Mouse (Mus musculus) limb, embryonic 14.5 days (tissue): Measurements from ENCODE around the gene Khdc3. TPM values are rescaled to one million over a fixed set of nuclear protein-coding genes. Genes with fewer than 3 reads are reported as not detected.

Experiments used
- ATAC-seq: fragments of 200-750 bp; cut with Nextera tagmentation; 2 replicates; pipeline ENCODE4 v1.8.0; 2017; ENCODE audit warnings: low read depth, moderate number of reproducible peaks, moderate TSS enrichment; ENCODE audit not compliant: low FRiP score
- DNase-seq: peaks from one replicate; pipeline ENCODE4 v3.0.0-alpha.2; 2015; ENCODE audit warnings: low spot score
- H3K27ac ChIP-seq: fragments of 300-500 bp; sonication (generic); replicated peaks from 2 replicates; pipeline ENCODE4 v1.5.1; 2014; ENCODE audit warnings: low read depth, mild to moderate bottlenecking, low read length, moderate library complexity, mixed read lengths
- H3K27me3 ChIP-seq: fragments of 300-500 bp; sonication (generic); 2 replicates; pipeline ENCODE4 v1.6.1; 2014; ENCODE audit warnings: low read length, mixed read lengths; ENCODE audit not compliant: control insufficient read depth, insufficient read depth
- H3K36me3 ChIP-seq: fragments of 300-500 bp; sonication (generic); 2 replicates; pipeline ENCODE4 v1.6.1; 2014; ENCODE audit warnings: mild to moderate bottlenecking, low read length, moderate library complexity, mixed read lengths; ENCODE audit not compliant: control insufficient read depth, insufficient read depth
- H3K4me1 ChIP-seq: fragments of 300-500 bp; sonication (generic); 2 replicates; pipeline ENCODE4 v1.6.1; 2014; ENCODE audit warnings: antibody characterized with exemption, low read length, mixed read lengths; ENCODE audit not compliant: control insufficient read depth, insufficient read depth
- H3K4me2 ChIP-seq: fragments of 300-500 bp; sonication (generic); replicated peaks from 2 replicates; pipeline ENCODE4 v1.6.1; 2014; ENCODE audit warnings: low read depth, mild to moderate bottlenecking, low read length, moderate library complexity; ENCODE audit not compliant: severe bottlenecking
- H3K4me3 ChIP-seq: fragments of 300-500 bp; sonication (generic); replicated peaks from 2 replicates; pipeline ENCODE4 v1.5.1; 2014; ENCODE audit warnings: low read length
- H3K9ac ChIP-seq: fragments of 300-500 bp; sonication (generic); 2 replicates; pipeline ENCODE4 v1.6.1; 2014; ENCODE audit warnings: mild to moderate bottlenecking, low read depth, low read length, moderate library complexity; ENCODE audit not compliant: severe bottlenecking
- H3K9me3 ChIP-seq: fragments of 300-500 bp; sonication (generic); 2 replicates; pipeline ENCODE4 v1.6.1; 2016; ENCODE audit warnings: low read length; ENCODE audit not compliant: control insufficient read depth
- POLR2A ChIP-seq: fragments of 200-500 bp; IDR thresholded peaks from 2 replicates; pipeline ENCODE4 v1.8.0; 2012; ENCODE audit warnings: inconsistent platforms, mild to moderate bottlenecking, moderate library complexity, borderline replicate concordance; ENCODE audit not compliant: insufficient read depth, insufficient read length; ENCODE audit errors: extremely low read depth
- WGBS: fragments of 180-500 bp; shearing (Covaris S2); extraction: QIAGEN DNeasy Blood & Tissue Kit; methylation state at CpG from one replicate; pipeline ENCODE4 v1.1.7; 2014; 5-methylcytosine and 5-hydroxymethylcytosine counted together
- polyA plus RNA-seq, 2 experiments: library from polyadenylated mRNA; depleted of rRNA in 1 of 2; stranded (reverse) in 1 of 2; unstranded in 1 of 2; fragments of >200 nt; fragmentation: Nextera tagmentation in 1 of 2; extraction: Ambion mirVana in 1 of 2; gene quantifications; 2 replicates each; pipeline versions ENCODE4 v1.2.1 to v1.2.3; 2012 to 2014

Gene Khdc3
- polyA plus RNA-seq, 2 experiments: 0.06 to 0.15 TPM

DNA sequence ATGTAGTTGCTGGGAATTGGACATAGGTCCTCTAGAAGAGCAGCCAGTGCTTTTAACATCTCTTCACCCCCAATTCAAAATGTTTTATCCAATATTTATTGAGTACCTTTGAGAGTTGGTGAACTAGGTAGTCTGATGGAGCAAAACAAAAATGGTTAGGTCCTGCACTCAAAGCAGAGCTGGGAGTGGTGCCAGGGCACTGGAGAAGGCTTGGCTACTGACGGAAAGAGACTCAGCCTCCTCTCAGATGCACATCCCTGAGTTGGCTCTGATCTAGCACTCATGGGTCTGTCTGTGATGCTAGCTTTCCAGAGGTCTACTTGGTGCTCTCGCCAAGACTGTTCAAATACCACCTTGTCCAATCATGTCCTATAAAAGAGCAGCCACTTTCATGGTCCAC, 3.7 kb upstream of the Khdc3 start:
- TF ChIP-seq POLR2A: no peak
- no peaks in the 10 kb centered on the region for H3K4me1 ChIP-seq
- DNase-seq (no peak), ATAC-seq (no peak)
- H3K4me3 ChIP-seq: no peak overlapping the region
- 90% methylated on average over 2 of the region's 2 CpGs for WGBS
- no peaks in the 10 kb centered on the region for H3K9me3 ChIP-seq
- no peaks in the 10 kb centered on the region for H3K27me3 ChIP-seq
- no peak overlapping the region for H3K27ac ChIP-seq
- no peaks in the 10 kb centered on the region for H3K36me3 ChIP-seq
- no peak overlapping the region for H3K9ac ChIP-seq
- no peak overlapping the region for H3K4me2 ChIP-seq

GRCm38 (mm10) chr9:73102181-73102580, 545 bp downstream of the Khdc3 start, which contains the start of gene Gm20509:
Gene Gm20509, plus strand, starts transcription at chr9:73102470.
- ATAC-seq (no peak), DNase-seq (no peak)
- Histone ChIP-seq H3K4me2 (peak within 1 kb of the TSS; percentile 84), H3K27ac (no peak within 1 kb of the TSS), H3K27me3 (0 out of 2 replicates have a peak, but pooled peaks cover 2% of the 10 kb centered on the region), H3K36me3 (no peaks in the 10 kb centered on the region), H3K9me3 (no peaks in the 10 kb centered on the region), H3K9ac (peak within 1 kb of the TSS; percentile 54), H3K4me3 (peak within 1 kb of the TSS; percentile 37), H3K4me1 (peaks cover 6% of the 10 kb centered on the region; the same call in 1 of the 2 replicates)
- no peak for TF ChIP-seq POLR2A
- 93% methylated on average over 4 of the region's 4 CpGs for WGBS

- Histone ChIP-seq H3K4me2 (peak overlapping the region; percentile 84), H3K4me1 (peaks cover 6% of the 10 kb centered on the region; the same call in 1 of the 2 replicates), H3K9me3 (no peaks in the 10 kb centered on the region), H3K27ac (no peak overlapping the region), H3K36me3 (no peaks in the 10 kb centered on the region), H3K9ac (peak overlapping the region; percentile 54), H3K4me3 (peak overlapping the region; percentile 37), H3K27me3 (0 out of 2 replicates have a peak, but pooled peaks cover 2% of the 10 kb centered on the region)
- WGBS: 6% methylated on average over 49 of the region's 60 CpGs
- TF ChIP-seq POLR2A: no peak
- peak; percentile 70 for ATAC-seq
- no peak for DNase-seq
Measured at GRCm38 (mm10) chr9:73103159-73103879, 1.7 kb downstream of the Khdc3 start.

DNA sequence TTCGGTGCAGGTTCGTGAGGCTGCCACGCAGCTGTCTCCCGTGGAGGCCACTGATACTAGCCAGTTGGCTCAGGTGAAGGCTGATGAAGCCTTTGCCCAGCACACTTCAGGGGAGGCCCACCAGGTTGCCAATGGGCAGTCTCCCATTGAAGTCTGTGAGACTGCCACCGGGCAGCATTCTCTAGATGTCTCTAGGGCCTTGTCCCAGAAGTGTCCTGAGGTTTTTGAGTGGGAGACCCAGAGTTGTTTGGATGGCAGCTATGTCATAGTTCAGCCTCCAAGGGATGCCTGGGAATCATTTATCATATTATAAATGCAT, 2.2 kb downstream of the Khdc3 start:
- Histone ChIP-seq H3K4me2 (peak overlapping the region; percentile 84), H3K4me3 (peak overlapping the region; percentile 37), H3K4me1 (peaks cover 6% of the 10 kb centered on the region; the same call in 1 of the 2 replicates), H3K9me3 (no peaks in the 10 kb centered on the region), H3K36me3 (no peaks in the 10 kb centered on the region), H3K27ac (no peak overlapping the region), H3K9ac (peak overlapping the region; percentile 54; the same call in 1 of the 2 replicates), H3K27me3 (0 out of 2 replicates have a peak, but pooled peaks cover 2% of the 10 kb centered on the region)
- DNase-seq: no peak
- TF ChIP-seq POLR2A: no peak
- 43% methylated on average over 5 of the region's 5 CpGs for WGBS
- 0 out of 2 replicates have a peak, but pooled peaks have one; percentile 26 for ATAC-seq

GRCm38 (mm10) chr9:73105141-73105540, 3.5 kb downstream of the Khdc3 start:
- no peak for ATAC-seq

More at GRCm38 (mm10) chr9:73105141-73105540, 3.5 kb downstream of the Khdc3 start:
- Histone ChIP-seq H3K27me3 (0 out of 2 replicates have a peak, but pooled peaks cover 2% of the 10 kb centered on the region), H3K9me3 (no peaks in the 10 kb centered on the region), H3K9ac (no peak overlapping the region), H3K4me2 (no peak overlapping the region), H3K4me3 (no peak overlapping the region), H3K36me3 (no peaks in the 10 kb centered on the region), H3K4me1 (peaks cover 6% of the 10 kb centered on the region; the same call in 1 of the 2 replicates), H3K27ac (no peak overlapping the region)
- DNase-seq: no peak
- no peak for TF ChIP-seq POLR2A
- 68% methylated on average over 1 of the region's 1 CpGs for WGBS
